Mouse (Mus musculus) layer of hippocampus, adult 2 months (tissue): Measurements from ENCODE around the gene Dnase1l1. TPM values are rescaled to one million over a fixed set of nuclear protein-coding genes. Genes with fewer than 3 reads are reported as not detected.

Experiments used
- DNase-seq, 2 experiments: peaks; one replicate each; pipeline ENCODE4 v3.0.0; 2022; ENCODE audit warnings: low spot score in 2 of 2
- H3K27ac ChIP-seq: fragments of 200-600 bp; 2 replicates; pipeline ENCODE4 v1.8.1; 2022
- H3K4me3 ChIP-seq: fragments of 200-600 bp; 2 replicates; pipeline ENCODE4 v1.8.1; 2022; ENCODE audit warnings: mild to moderate bottlenecking
- CTCF ChIP-seq: fragments of 200-600 bp; conservative IDR thresholded peaks from 2 replicates; pipeline ENCODE4 v1.8.1; 2022; ENCODE audit warnings: antibody characterized with exemption, mild to moderate bottlenecking, moderate library complexity
- total RNA-seq, 2 experiments: library from RNA; stranded (reverse); gene quantifications; 2 replicates each; pipeline ENCODE4 v1.2.3; 2021

Dnase1l1 gene
- total RNA-seq, 2 experiments from 2014 or later, result 1.6 to 2.1 TPM

GRCm38 (mm10) chrX:74283092-74283437 is 928 bp upstream of the Dnase1l1 start:
- Histone ChIP-seq H3K27ac (peak overlapping the region; percentile 91), H3K4me3 (peak overlapping the region; percentile 69)
- TF ChIP-seq CTCF, result no peak
- DNase-seq, result no peak

GRCm38 (mm10) chrX:74282395-74283091 is 406 bp upstream of the Dnase1l1 start:
- peak overlapping the region; percentile 91 for H3K27ac ChIP-seq
- DNase-seq, result peak; percentile 77 to 86
- peak overlapping the region; percentile 69 for H3K4me3 ChIP-seq
- no peak for TF ChIP-seq CTCF

DNA sequence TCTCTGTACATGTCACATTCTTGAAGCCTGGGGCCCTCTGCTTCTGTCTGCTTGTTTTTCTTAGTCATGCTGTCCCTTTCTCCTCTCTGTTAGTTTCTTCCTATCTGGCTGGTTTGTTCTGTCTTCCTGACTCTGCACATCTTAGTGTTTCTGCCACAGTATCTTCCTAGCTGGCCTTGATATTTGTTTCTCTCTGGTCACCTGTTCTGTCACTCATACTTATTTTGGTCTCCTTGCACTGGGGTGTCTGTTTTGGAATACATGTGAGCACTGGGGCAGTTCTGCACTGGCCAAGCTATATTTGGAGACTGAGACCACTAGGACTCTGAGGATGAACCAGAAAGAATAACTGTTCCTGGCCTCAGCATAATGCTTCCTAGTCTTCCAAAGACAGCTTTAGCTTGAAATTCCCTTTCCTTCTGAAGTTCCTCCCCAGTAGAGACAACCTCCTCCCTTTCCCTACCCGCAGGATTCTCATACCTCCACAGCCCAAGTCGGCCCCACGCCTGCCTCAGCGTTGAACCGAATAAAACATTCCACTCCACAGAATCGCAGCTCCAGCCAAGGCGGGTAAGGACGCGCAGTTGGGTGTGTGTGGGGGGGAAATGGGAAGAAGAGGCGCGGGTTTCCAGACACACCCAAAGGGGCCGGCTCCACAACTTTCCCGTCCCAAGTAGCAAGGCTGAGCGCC is 951 bp downstream of the Dnase1l1 start:
- peak overlapping the region; percentile 69; the same call in 1 of the 2 replicates for H3K4me3 ChIP-seq
- TF ChIP-seq CTCF, result no peak
- H3K27ac ChIP-seq, result peak overlapping the region; percentile 91; the same call in 1 of the 2 replicates
- DNase-seq, result no peak

- H3K27ac ChIP-seq, result no peak overlapping the region
- TF ChIP-seq CTCF, result no peak
- no peak overlapping the region for H3K4me3 ChIP-seq
- DNase-seq, result no peak
Measured at GRCm38 (mm10) chrX:74277916-74278315, 4.2 kb downstream of the Dnase1l1 start.

- DNase-seq, result no peak
- no peak for TF ChIP-seq CTCF
Measured at GRCm38 (mm10) chrX:74273422-74274322, 8.5 kb downstream of the Dnase1l1 start.

GRCm38 (mm10) chrX:74270902-74271551 is 11.1 kb downstream of the Dnase1l1 start:
- Histone ChIP-seq H3K4me3 (peak overlapping the region; percentile 82), H3K27ac (peak overlapping the region; percentile 90)
- no peak for TF ChIP-seq CTCF
- no peak for DNase-seq

More at GRCm38 (mm10) chrX:74273422-74274322, 8.5 kb downstream of the Dnase1l1 start:
- H3K4me3 ChIP-seq, result no peak overlapping the region
- no peak overlapping the region for H3K27ac ChIP-seq

DNA sequence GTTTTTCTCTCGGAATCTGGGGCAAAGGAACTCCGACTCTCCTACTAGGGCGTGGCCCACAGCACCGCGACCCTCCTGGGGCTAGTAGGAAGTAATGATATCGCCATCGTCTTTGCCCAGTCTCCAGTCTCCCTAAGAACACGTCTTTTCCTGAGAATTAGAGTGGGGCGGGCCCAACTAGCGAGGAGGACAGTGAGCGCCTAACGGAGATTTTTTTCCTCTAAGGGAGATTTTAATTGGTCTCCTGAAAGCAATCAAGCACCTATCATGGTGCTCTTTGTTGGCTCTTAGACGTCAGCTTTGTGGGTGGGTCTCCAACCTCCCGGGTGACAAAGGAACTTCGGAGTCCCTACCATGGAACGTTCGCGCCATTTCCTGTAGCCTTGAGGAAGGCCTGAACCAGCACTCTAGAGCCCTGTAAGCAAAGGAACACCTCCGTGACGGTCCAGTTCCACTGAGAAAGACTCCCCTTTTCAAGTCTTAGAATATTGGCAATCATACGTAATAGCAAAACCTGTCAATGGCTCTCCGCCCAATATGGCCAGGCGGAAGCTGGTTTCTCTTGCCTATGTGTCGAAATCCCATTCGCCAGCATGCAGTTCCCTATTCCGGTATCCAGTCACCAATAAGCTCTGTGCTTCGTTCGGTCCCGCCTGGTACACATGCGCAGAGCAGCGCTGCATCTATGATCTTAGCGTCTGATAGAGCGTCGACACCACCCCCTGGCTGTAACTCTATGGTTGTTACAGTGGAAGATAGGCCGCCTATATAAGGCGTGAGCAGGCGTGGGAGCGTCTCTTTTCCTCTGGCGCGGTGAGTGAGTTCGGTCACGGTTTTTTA is 11.9 kb downstream of the Dnase1l1 start, which contains the start of gene Rpl10:
Gene Rpl10, plus strand, starts transcription at position 751 of the 840 bp plus-strand sequence.
- Histone ChIP-seq H3K4me3 (peak within 1 kb of the TSS; percentile 82), H3K27ac (peak within 1 kb of the TSS; percentile 99)
- peak; percentile 66 for TF ChIP-seq CTCF
- peak; percentile 86 to 95 for DNase-seq

DNA sequence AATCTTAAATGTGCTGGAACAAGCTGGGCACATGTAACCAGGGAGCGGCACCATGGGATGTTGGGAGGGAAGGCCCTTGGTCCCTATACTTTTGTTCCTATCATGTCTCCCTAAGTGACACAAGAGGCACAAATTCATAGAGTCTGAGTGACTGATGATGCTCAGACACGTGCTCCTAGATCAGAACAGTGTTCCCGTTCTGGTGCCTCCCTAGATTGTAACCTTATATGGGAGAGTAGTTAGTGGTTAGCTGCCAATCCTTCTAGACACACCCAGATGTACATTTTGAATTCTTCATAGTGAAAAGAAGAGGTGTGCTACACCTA is 12.4 kb downstream of the Dnase1l1 start:
- Histone ChIP-seq H3K27ac (peak overlapping the region; percentile 99), H3K4me3 (peak overlapping the region; percentile 63)
- no peak for TF ChIP-seq CTCF
- DNase-seq, result no peak

GRCm38 (mm10) chrX:74257746-74258145 is 24.4 kb downstream of the Dnase1l1 start:
- TF ChIP-seq CTCF, result no peak
- no peak for DNase-seq
- no peak overlapping the region for H3K27ac ChIP-seq
- H3K4me3 ChIP-seq, result no peak overlapping the region

DNA sequence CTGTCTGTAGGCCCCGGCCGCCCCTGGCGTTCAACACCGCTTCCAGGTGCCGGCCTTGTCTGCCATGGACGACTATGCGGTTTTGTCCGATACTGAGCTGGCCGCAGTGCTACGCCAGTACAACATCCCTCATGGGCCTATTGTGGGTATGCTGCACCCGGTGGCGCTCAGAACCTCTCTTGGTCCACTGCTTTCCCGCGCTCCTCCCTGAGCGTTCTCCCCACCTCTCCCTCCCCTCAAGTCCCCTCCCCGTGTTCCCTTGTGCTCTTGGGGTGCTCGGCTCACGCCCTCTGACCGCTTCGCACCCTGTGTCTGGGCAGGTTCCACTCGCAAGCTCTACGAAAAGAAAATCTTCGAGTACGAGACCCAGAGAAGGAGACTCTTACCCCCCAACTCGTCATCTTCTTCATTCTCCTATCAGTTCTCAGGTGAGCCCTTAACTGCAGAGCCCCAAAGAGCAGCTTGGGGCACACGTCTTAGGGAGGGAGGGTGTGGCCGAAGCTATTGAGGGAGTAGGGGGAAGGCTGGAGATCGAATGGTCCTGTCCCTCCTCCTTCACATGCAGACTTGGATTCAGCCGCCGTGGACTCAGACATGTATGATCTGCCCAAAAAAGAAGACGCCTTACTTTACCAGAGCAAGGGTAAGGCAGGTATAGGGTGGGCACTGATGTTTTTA is 27.1 kb downstream of the Dnase1l1 start:
- no peak for TF ChIP-seq CTCF
- H3K27ac ChIP-seq, result peak overlapping the region; percentile 92
- DNase-seq, result no peak
- H3K4me3 ChIP-seq, result peak overlapping the region; percentile 72
